Mouse (Mus musculus): ENCODE measurements at regions not wholly inside any gene's neighbourhood (a gene's known extent, or its start where the extent isn't known, plus 50 kb on each side); places are given as distances from the start of the nearest gene placed in this dataset.

- TF ChIP-seq CTCF (IDR thresholded peaks at IDR 0.05; ENCODE audit: control insufficient read depth, insufficient read depth, insufficient replicate concordance, low read depth, low read length) (no peak), POLR2A (IDR thresholded peaks at IDR 0.05; ENCODE audit: control insufficient read depth, low read depth, low read length) (no peak)
Observed at GRCm38 (mm10) chr4:105565796-105566195, 223.9 kb upstream of the Gm12728 start.

Data from testis, adult 2 months (tissue).